Mouse (Mus musculus): ENCODE measurements around the gene Fam168b.

Fam168b gene

GRCm38 (mm10) chr1:34812407-34813247 is 30.2 kb downstream of the Fam168b start:
- peak; percentile 79 for DNase-seq (ENCODE audit: low read depth, low spot score)

GRCm38 (mm10) chr1:34811581-34811980 is 31.3 kb downstream of the Fam168b start:
- no peak for DNase-seq (ENCODE audit: low read depth, low spot score)

GRCm38 (mm10) chr1:34811035-34811434 is 31.8 kb downstream of the Fam168b start:
- no peak for DNase-seq (ENCODE audit: low read depth, low spot score)

GRCm38 (mm10) chr1:34810293-34810692 is 32.6 kb downstream of the Fam168b start:
- DNase-seq (ENCODE audit: low read depth, low spot score): no peak

GRCm38 (mm10) chr1:34808445-34808844 is 34.4 kb downstream of the Fam168b start:
- DNase-seq (ENCODE audit: low read depth, low spot score): peak; percentile 57

GRCm38 (mm10) chr1:34805931-34806520 is 36.8 kb downstream of the Fam168b start:
- DNase-seq (ENCODE audit: low read depth, low spot score): no peak

GRCm38 (mm10) chr1:34804863-34805262 is 38.0 kb downstream of the Fam168b start:
- DNase-seq (ENCODE audit: low read depth, low spot score): peak; percentile 50

- peak; percentile 91 for DNase-seq (ENCODE audit: low read depth, low spot score)
Measured at GRCm38 (mm10) chr1:34802290-34802642, 40.6 kb downstream of the Fam168b start.

GRCm38 (mm10) chr1:34801616-34802289 is 41.1 kb downstream of the Fam168b start:
- peak; percentile 92 for DNase-seq (ENCODE audit: low read depth, low spot score)

GRCm38 (mm10) chr1:34799140-34799539 is 43.7 kb downstream of the Fam168b start:
- DNase-seq (ENCODE audit: low read depth, low spot score): peak; percentile 47

GRCm38 (mm10) chr1:34793304-34794300 is 49.3 kb downstream of the Fam168b start:
- DNase-seq (ENCODE audit: low read depth, low spot score): peak; percentile 87

GRCm38 (mm10) chr1:34783538-34784161 is 59.2 kb downstream of the Fam168b start:
- no peak for DNase-seq (ENCODE audit: low read depth, low spot score)

- no peak for DNase-seq (ENCODE audit: low read depth, low spot score)
Measured at GRCm38 (mm10) chr1:34775870-34776269, 67.0 kb downstream of the Fam168b start.

- peak; percentile 43 for DNase-seq (ENCODE audit: low read depth, low spot score)
Measured at GRCm38 (mm10) chr1:34768875-34769274, 74.0 kb downstream of the Fam168b start.

- DNase-seq (ENCODE audit: low read depth, low spot score): no peak
Measured at GRCm38 (mm10) chr1:34767851-34768250, 75.0 kb downstream of the Fam168b start.

- peak; percentile 88 for DNase-seq (ENCODE audit: low read depth, low spot score)
Measured at GRCm38 (mm10) chr1:34766899-34767298, 76.0 kb downstream of the Fam168b start.

Measured in brain, adult 2 months (tissue).